Mouse (Mus musculus): ENCODE results near the gene Nos1.

Nos1 gene

DNA sequence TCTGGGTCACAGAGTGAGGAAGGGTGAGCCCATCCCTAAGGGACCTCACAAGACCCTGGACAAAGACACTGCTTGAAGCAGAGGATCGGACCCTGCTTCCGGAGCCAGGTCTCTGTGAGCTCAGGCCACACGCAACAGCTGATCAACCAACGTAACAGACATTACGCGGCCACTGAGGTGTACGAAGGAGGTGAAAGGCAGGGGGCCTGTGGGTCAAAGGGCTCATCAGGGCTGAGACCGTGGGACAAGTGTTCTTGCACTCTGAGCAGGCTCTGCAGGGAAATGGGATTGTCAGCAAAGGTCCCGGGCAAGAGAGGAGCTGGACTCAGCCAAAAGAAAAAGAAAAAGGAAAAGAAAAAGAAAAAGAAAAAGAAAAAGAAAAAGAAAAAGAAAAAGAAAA lies 186.1 kb downstream of the Nos1 start:
- no peak for DNase-seq (ENCODE audit: low read depth)

DNA sequence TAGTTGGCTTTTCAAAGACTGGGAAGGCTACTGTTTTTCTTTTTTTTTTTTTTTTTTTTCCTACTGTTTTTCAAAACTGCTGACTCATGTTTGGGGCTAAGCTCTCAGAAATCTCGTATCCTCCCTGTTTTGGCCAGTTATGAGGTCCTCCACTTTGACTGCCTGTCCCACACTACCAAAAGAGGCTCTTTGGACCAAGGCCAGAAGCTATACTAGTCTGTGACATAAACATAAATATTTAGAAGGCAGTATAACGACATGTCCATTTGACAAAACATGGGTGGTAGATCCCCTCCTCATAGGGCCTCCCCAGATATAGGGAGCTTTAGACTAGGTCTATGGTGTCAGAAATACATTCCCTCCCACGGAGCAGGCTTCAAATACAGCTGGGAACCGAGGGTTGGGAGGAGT lies 186.8 kb downstream of the Nos1 start:
- no peak for DNase-seq (ENCODE audit: low read depth)

DNA sequence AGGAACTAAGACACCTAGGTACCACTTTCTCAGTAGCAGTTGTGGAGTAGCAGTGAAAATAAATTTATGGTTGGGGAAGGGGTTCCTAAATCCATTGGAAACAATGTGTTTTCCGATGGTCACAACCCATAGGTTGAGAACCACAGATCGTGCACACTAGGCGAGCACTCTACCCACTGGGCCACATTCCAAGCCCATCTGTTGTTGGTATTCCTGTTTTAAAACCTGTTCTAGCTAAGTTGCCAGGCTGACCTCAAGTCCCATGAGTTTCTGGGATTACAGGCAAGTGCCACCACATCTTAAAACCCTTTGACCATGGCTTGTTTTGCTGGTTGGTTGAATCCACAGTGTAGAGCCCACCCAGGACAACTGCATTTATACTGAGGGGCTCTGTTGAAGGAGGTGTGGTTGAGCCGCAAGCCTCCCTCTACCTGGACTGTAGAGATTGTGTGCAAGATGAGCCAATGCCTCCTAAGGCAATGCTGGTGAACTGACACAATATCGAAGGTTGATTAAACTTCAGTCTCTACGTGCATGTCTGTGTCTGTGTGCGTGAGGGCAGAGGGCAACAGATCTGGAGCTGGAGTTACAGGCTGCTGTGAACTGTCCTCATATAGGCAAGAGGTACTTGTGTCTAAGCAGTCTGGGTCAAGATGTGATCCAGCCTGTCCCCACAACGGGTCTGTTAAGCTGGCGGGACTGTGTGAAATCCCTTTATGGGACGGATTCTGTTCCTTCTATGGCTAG lies 189.0 kb downstream of the Nos1 start:
- DNase-seq (ENCODE audit: low read depth), result no peak

DNA sequence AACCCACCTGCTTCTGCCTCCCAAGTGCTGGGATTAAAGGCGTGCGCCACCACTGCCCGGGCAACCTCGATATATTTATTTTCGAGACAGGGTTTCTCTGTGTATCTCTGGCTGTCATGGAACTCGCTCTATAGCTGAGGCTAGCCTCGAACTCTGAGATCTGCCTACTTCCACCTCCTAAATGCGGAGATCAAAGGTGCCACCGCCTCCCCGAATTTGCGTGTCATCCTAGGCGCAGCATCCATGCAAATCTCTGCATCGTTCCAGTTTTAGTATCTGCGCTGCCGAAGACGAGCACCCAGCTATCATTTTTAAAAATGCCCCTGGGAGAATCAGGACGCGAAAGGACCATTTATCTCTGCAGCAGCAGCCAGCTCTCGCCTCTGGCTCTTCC lies 195.4 kb downstream of the Nos1 start:
- no peak for DNase-seq (ENCODE audit: low read depth)

DNA sequence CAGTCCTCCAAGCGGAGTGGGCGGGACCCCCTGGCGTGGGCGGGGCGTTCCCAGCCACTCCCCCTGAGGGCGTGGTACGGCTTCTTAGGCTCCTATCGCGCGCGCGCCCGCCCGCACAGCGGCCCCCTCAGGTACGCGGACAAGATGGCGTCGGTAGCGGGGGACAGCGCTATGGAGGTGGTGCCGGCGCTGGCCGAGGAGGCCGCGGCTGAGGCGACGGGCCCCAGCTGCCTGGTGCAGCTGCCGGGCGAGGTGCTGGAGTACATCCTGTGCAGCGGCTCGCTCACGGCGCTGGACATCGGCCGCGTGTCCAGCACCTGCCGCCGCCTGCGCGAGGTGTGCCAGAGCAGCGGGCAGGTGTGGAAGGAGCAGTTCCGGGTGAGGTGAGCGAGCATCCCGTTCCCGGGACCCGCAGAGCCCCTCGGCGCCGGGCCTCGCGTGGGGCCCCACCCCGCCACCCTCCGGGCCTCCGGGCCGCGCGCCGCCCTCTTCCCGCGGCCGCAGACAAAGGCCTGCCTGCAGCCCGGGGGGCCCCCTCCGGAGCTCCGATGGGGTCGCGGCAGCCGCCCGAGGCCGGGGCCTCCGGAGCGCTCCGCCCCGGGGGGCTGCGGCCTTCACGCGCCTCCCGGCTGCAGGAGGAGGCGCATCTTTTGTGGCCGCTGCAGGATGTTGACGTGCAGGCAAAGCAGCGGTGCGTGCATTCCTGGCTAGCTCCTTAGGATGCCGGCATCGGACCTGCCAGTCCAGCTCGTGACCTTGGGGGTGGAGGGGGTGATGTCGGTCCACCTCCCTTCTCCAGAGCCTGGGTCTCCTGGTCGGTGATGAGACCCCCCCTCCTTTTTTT lies 196.0 kb downstream of the Nos1 start, which contains the start of gene Fbxo21:
Gene Fbxo21, plus strand, starts transcription at position 74 of the 844 bp plus-strand sequence.
- peak; percentile 89 for DNase-seq (ENCODE audit: low read depth)

DNA sequence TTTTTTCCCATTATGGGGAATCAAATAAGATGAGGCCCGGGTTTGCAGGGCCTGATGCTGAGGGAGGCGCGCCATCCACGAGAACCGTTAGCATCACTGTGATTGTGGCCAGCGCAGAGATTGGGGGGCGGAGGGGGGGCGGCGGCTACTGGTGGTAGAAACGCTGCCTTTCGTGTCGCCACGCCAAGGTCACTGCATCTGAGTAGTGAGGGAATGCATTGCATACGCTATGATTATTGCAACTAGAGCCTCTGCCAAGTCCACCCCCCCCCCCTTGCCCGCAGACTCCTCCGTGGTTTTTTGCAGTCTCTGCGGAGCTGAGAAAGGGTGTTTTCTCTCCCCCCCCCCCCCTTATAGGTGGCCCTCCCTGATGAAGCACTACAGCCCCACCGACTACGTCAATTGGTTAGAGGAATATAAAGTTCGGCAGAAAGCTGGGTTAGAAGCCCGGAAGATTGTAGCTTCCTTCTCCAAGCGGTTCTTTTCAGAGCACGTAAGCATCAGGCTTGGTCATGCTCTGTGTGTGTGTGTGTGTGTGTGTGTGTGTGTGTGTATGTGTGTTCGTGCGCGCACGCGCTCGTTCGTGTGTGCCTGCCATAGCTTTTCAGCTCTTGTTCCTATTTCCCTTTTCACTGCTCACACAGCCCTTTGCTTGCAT lies 196.8 kb downstream of the Nos1 start:
- DNase-seq (ENCODE audit: low read depth), result peak; percentile 71

DNA sequence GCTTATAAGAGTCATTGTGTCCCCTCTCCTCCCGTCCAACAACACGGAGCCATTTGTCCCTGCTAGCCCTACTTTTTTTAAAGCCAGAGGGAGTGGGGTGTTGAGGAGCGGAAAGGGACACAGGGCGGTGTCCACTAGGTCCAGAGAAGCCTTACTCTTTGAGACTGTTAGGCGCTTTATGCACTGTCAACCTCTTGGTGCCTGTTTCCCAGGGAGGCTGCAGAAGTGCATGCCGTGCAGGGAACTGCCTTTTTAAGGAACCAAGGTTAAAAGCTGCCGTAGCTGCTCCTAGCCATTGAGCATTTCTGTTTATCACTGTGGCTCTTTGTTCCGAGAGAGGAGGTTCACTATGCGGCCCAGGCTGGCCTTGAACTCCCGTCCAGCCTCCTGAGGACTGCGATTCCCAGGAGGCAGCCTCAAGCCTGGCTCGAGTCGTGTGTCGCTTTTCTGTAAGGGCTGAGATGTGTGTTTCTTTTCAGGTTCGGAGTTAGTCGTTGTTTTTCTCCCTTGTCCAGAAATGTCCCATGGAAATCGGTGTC lies 197.4 kb downstream of the Nos1 start:
- DNase-seq (ENCODE audit: low read depth), result no peak

DNA sequence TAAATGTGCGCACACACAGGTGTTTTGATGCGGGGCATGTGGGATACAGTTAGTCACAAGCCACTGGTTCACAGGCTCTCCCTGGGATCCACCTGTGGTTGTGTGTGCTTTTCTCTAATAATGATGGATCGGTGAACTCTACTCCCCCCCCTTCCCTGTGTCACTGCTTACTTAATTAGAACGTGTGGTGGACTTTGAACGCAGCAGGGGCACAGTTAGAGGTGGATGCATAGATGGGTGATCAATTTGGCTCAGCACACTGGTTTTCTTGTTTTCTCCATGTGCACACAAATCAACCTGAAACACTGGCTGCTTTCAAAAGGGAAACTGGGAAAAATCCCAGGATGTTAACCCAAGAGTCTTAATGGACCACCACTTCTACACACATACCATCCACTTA lies 198.2 kb downstream of the Nos1 start:
- no peak for DNase-seq (ENCODE audit: low read depth)

DNA sequence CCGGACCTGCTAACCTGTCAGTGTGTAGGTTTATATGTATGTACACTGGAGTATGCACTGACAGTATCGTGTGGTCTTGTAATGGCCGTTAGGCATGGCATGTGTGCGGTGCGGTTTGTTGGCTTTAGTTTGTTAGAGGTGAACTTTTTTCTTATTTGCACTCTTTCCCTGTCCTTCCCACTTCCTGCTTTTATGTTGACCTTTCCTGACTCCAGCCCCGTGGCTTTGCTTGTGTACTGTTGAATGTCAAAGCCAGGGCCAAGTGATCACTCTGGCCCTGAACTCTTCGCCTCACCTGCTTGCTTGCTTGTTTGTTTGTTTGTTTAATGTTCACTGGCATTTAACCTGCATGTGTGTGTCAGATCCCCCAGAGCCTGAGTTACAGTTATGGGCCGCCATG lies 200.1 kb downstream of the Nos1 start:
- no peak for DNase-seq (ENCODE audit: low read depth)

DNA sequence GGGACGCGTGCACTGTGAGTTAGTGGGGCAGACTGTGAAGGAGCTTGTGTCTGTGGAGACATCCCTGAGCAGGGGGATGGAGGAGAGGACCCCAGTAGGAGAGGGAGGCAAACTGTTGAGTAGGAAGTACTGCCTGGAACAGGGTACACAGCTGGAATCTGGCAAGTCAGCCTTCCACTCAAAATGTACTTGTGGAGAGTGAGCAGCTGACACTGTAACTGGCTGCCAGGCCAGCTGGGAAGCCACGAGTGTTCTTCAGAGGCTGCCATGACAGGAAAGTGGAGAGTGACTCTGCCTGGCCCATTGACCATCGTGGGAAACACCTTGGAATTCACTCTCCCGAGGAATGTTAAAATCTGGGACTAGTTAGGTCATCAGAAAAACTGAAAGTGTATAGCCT lies 201.1 kb downstream of the Nos1 start:
- DNase-seq (ENCODE audit: low read depth), result no peak

DNA sequence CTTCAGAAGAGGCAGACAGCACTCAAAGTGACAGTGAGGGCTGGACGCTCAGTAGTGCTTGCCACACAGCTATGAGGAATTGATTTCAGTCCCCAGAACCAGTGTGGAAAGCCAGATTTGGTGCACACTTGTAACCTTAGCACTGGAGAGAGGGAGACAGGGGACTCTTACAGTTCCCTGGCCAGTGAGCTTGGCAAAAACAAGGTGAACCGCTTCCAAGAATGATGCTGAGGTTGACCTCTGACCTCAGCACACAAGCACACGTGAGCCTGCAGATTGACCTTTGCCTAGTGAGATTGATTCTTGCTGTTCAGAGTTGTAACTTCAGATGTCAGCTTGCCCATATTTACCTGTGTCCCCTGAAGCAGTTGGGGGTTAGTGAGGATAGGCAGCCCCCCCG lies 205.5 kb downstream of the Nos1 start:
- no peak for DNase-seq (ENCODE audit: low read depth)

DNA sequence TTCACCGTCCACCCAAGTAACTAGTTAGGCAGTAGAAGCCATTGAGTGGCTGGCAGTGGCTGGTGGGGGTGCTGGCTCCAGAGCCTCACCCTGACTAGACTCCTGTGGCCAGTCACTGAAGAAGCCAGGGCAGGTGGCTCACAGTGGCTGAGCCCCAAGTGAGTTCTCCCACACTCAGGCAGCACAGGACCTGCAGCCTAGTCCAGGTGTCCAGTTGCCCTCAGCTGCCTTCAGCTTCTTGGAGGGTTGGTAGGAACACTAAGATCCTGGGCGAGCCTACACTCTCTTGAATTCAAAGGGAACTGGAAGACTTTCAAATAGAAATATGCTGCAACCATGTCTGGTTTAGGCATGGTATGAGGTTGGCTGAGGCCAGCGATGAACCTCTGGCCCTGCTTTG lies 207.1 kb downstream of the Nos1 start:
- no peak for DNase-seq (ENCODE audit: low read depth)

DNA sequence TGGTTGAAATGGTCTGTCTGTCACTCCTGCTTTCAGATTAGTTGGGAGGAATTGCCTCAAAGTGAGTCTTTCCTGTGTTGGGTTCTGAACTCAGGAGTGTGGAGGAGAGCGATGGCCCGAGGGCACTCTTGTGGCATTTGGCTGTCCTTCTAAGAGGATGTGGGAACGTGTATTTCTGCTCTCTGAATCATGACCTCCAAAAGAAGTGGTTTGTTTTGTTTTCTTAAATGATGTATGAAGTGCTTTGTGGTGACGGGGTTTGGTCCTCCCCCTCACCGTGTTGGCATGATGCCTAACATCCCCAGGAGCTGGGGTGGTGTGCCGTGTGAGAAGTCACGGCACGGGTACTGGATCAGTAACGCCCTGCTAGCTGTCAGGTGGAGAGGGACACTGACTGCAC lies 207.5 kb downstream of the Nos1 start:
- no peak for DNase-seq (ENCODE audit: low read depth)

DNA sequence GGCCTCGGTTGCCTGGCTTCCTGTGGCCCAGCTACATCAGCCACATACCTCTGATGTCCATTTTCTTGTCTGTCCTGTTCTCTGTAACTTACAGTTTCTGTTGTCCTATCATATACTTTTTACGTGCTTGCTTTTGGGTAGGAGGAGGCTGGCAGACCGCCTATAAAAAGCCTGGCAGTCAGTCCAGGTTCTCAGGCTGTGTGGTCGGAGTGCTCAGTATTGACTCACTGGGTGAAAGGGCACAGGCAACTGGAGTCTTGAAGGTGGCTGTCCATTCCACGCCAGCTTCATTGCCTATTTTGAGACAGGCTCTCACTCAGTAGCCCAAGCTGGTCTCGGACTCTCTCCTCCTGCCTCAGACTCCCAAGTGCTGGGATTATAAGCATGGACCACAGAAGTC lies 208.9 kb downstream of the Nos1 start:
- no peak for DNase-seq (ENCODE audit: low read depth)

DNA sequence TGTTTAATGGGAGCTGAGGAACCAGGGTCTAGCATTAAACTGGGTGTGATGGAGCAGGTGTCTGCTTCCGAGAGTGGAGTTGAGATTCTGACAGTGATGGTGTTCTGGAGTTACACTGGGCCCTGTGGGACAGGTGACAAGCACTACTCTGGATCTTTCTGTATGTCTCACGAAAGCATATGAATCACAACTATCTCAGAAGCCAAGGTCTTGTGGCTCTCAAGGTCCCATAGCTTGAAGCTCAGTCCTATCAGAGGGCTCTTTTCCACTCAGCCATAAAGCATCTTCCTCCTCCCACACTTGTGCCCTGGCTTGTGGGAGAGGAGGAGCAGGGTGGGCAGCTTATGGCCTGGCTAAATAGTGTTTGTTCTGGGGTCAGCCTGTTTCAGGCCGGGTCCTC lies 210.1 kb downstream of the Nos1 start:
- DNase-seq (ENCODE audit: low read depth), result no peak

DNA sequence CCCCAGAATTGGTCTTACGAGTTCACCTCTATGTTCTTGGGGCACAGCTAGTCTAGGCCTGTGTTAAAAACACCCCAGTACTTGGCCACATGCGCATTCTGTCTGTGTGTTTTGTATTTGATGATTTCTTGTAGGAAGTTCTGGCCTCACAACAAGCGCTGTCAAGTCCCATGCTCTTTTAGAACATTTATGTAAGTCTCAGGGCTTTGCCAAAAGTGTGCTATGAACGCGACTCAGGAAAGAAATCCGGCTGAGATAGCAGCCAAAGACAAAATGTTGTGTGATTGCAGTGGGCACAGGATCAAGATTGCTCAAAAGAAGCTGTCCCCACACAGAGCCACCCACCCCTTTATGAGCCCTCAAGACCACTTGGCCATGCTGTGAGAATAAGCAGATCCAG lies 212.7 kb downstream of the Nos1 start:
- no peak for DNase-seq (ENCODE audit: low read depth)

DNA sequence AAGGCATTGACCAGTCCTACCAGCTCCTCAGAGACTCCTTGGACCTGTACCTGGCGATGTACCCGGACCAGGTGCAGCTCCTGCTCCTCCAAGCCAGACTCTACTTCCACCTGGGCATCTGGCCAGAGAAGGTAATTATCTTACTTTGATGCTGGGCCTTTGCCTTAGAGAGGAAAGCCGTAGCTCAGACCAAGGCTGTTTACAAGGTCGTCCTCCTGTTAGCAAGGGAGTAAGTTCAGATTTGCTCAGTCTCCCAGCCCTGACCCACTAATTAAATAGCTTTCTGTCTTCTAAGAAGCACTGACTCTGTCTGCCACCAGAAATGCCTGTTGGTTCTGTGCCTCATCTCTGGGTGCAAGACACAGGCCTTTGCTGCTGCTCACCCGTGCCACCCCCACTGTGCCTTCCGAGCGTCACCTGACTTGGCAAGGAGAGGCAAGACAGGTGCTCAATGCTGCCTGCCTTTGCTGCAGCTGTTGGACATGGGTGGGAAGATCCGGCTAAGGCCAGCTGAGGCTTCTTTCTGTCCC lies 214.6 kb downstream of the Nos1 start:
- no peak for DNase-seq (ENCODE audit: low read depth)

DNA sequence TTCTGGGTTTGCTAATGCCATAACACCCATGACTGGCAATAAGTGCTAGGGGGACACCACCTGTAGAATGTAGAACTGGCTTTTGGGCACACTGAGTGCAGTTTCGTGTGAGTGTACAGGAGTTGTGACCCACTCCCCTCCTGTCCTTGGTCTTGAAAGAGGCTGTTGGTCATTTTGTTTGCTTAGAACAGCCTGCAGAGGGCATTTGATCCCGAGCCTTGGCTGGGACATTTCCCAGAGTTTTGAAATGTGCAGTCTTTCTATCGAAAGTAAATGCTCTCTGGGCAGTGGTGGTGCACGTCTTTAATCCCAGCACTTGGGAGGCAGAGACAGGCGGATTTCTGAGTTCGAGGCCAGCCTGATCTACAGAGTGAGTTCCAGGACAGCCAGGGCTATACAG lies 215.1 kb downstream of the Nos1 start:
- no peak for DNase-seq (ENCODE audit: low read depth)

DNA sequence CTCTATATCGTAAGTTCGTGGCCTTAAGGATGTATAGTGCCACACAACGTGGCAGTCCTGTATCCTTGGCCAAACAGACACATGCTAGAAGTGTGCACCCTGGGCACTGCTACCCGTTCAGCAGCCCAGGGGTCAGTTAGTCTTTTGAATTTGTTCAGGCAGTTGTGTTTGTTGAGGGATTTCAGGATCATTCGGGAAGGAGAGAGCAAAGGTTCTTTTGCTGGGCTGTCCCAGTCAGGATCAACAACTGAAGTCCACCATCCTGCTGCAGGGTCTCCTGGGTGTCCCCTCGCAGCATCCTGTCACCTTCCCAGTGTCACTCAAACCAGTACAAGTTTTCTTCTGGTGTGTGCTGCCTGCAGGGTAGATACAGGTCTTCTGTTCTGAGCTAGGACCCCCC lies 215.7 kb downstream of the Nos1 start:
- no peak for DNase-seq (ENCODE audit: low read depth)

DNA sequence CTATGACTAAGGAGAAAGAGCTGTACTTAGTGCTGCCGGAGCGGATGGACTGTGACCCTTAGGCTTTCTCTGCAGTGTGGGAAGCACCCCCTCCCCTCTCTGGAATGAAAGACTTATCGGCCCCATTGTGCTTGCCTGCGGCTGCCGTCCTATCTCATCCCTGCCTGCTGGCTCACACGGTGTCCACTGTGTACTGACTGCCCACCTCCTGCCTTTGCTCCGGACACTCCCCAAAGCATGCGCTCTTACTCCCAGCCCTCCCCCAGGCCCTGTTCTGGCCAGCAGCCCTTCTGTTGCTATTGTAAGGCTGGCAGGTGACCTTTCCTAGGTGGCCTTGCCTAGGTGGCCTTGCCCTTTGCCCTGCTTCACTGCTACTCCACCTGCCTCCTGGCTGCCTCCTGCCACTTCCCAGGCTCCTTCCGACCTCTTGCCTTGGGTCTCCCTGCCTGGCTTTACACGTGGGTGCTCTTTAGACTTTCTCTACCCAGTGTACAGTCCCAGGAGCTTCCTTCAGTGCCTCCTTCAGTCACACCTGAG lies 216.7 kb downstream of the Nos1 start:
- no peak for DNase-seq (ENCODE audit: low read depth)

DNA sequence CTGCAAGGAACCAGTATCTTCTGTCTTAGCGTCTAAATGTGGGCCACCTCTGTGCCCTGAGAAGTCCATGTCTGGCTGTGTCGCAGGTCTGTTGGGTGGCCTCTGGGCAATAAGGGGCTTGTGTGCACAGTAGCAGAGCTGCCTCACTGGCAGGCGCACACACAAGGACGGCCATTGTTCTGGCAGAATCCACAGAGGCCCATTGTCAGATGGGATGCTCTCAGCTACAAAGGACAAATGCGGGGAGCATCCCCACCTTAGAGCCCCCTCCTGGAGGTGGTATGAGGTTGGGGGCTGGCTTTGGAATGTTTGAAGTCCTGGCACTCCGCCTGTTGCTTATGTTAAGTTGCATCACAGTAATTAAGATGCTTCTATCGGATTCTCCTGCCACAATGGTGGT lies 218.2 kb downstream of the Nos1 start:
- no peak for DNase-seq (ENCODE audit: low read depth)

DNA sequence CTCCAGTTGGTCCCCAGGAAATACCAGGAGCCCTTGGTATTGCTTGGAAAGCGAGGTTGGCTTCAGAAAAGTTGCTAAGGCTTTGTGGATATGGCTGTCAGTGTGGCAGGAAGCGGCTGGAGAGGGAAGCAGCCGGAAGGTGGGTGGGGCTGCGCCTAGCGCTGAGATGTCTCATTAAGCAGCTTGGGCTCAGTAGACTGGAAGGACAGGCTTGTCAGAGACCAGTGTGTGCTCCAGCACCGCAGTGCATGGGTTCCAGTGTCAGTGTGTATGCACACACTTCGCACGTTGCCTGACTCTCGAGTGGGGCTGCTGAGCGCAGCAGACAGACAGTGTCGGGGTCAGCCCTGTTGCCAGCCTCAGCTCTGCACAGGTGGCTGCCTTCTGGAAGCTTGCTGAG lies 218.8 kb downstream of the Nos1 start:
- no peak for DNase-seq (ENCODE audit: low read depth)
